Mouse (Mus musculus): ENCODE measurements around the gene Rufy4. TPM values are rescaled to one million over a fixed set of nuclear protein-coding genes. Genes with fewer than 3 reads are reported as not detected.
"Not testable (repeated sequence)": the region's sequence is repeated elsewhere in the genome, so short reads cannot be mapped to it uniquely, and the experiment has no call there.

Rufy4 gene
- total RNA-seq, 2 experiments from 2014 or later = 1.3 to 2.0 TPM

GRCm38 (mm10) chr1:74141781-74142180 lies 16.4 kb downstream of the Rufy4 start:
- DNase-seq (ENCODE audit: low spot score in 2 of 2) = no peak

- no peak for DNase-seq (ENCODE audit: low spot score in 2 of 2)
Observed at GRCm38 (mm10) chr1:74149106-74149885, 24.0 kb downstream of the Rufy4 start.

- no peak for DNase-seq (ENCODE audit: low spot score in 2 of 2)
Observed at GRCm38 (mm10) chr1:74150101-74150500, 24.8 kb downstream of the Rufy4 start.

- no peak for DNase-seq (ENCODE audit: low spot score in 2 of 2)
Observed at GRCm38 (mm10) chr1:74151091-74151490, 25.8 kb downstream of the Rufy4 start.

GRCm38 (mm10) chr1:74153461-74154184 lies 28.3 kb downstream of the Rufy4 start, which contains the start of gene Cxcr2:
Gene Cxcr2, plus strand, starts transcription at chr1:74153989.
- no peak for DNase-seq (ENCODE audit: low spot score in 2 of 2)

- no peak for DNase-seq (ENCODE audit: low spot score in 2 of 2)
Observed at GRCm38 (mm10) chr1:74155435-74156012, 30.2 kb downstream of the Rufy4 start.

GRCm38 (mm10) chr1:74156381-74156910 lies 31.1 kb downstream of the Rufy4 start:
- no peak for DNase-seq (ENCODE audit: low spot score in 2 of 2)

- not testable (repeated sequence) for DNase-seq (ENCODE audit: low spot score in 2 of 2)
Observed at GRCm38 (mm10) chr1:74159613-74160012, 34.3 kb downstream of the Rufy4 start.

DNA sequence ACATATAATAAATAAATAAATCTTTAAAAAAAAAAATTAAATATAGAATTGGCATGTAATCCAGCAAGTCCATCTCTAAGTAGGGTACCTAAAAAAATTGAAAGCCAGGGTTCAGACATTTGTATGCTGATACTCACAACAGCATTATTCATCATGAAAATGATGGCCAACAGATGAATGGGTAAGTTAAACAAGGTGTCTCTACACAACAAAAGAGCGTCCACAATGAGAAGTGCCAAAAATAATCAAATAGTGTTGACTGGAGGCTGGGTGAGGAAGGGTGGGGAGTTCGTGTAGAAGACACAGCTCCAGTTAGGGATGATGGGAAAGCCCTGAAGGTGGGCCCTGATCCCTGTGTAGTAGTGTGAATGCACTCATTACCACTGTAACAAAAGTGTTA lies 34.7 kb downstream of the Rufy4 start:
- no peak for DNase-seq (ENCODE audit: low spot score in 2 of 2)

DNA sequence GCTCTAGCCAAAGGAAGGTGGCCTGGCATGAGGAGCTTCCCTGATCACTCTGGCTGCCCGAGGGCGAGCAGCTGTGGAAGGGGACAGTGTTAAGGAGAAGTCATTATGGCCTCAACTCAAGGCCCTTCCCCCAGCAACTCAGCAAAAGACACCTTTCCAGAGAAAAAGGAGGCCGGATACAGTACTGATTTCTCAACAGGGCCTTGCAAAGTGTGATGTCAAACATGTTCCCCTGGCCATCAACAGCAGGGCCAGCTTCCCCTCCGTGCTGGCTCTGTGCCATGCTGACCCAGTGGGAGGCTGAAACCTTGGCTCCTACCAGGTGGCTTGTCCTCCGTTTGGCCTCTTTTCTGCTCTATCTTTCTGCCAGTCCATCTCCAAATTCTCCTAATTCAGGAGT lies 41.8 kb downstream of the Rufy4 start:
- DNase-seq (ENCODE audit: low spot score in 2 of 2) = no peak

GRCm38 (mm10) chr1:74169721-74170120 lies 44.4 kb downstream of the Rufy4 start:
- no peak for DNase-seq (ENCODE audit: low spot score in 2 of 2)

- DNase-seq (ENCODE audit: low spot score in 2 of 2) = no peak
Observed at GRCm38 (mm10) chr1:74172722-74173121, 47.4 kb downstream of the Rufy4 start.

DNA sequence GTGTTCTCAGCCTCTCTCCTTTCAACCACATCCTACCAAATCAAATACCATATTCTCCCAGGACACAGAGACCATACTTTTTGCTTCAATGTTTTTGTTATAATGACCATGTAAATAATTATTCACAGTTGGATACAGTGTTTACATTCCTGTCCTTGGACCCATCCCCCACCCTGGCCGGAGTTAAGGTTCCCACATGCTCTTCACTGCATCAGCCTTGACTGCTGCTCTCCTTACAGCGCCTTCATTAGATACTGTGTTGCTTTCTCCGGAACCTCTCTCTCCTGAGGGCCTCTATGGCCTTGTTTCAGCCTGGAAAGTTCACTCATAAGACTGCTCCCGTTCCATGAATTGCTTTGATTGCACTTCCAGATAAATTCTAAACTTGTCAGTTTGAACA lies 50.4 kb downstream of the Rufy4 start:
- DNase-seq (ENCODE audit: low spot score in 2 of 2) = no peak

- DNase-seq (ENCODE audit: low spot score in 2 of 2) = no peak
Observed at GRCm38 (mm10) chr1:74178618-74179017, 53.3 kb downstream of the Rufy4 start.

DNA sequence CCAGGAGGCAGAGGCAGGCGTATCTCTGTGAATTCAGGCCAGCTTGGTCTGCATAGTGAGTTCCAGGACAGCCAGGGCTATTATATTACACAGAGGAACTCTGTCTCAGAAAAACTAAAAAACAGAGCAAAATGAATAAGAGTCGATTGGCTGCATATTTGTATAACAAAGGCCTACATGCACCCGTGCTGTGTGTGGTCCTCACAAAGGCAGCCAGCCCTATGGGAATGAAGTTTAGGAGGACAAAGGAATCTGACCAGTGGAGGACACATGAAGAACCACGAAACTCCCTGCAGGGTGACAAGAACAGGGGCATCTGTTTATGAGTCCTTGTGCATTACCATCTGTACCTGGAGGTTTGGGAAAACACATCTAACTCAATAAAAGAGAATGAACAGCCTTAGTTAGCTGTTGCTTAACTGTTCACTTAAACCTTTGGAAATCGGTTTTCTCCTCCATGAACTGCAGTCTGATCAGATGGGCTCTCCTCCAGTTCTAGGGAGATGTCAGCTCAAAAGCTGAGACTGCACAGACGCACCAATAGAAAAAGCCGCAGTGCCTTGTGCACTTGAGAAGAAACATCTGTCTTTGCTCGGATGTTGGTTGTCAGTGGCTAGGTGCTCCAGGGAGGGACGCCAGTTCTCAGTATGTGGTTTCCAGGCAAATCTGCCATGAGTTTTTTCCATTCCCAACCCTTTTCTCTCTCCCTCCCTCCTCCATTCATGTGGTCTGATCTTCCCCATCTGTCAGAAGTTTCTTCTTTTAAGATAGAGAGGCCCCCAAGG lies 54.5 kb downstream of the Rufy4 start:
- no peak for DNase-seq (ENCODE audit: low spot score in 2 of 2)

- no peak for DNase-seq (ENCODE audit: low spot score in 2 of 2)
Observed at GRCm38 (mm10) chr1:74181462-74181861, 56.1 kb downstream of the Rufy4 start.

GRCm38 (mm10) chr1:74183006-74183405 lies 57.7 kb downstream of the Rufy4 start:
- DNase-seq (ENCODE audit: low spot score in 2 of 2) = no peak

- no peak for DNase-seq (ENCODE audit: low spot score in 2 of 2)
Observed at GRCm38 (mm10) chr1:74190471-74190870, 65.1 kb downstream of the Rufy4 start.

GRCm38 (mm10) chr1:74192711-74193110 lies 67.4 kb downstream of the Rufy4 start:
- no peak for DNase-seq (ENCODE audit: low spot score in 2 of 2)

DNA sequence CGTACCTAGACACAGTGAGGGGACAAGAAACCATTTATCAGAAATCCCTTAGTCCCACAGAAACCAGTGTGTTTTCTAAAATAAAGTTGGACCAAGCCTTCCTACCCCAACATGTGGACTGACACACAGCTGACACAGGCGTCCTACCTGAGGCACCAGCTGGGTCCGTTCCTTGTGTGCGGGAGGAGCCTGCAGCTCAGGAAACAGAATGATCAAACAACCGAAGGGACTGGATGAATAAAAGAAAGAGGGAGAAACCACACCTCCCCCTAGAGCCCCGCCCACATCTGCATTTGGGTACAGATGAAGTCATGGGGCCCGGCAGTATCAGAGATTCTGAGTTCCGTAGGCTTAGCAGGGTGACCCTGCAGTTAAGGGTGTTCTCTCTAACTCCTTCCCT lies 69.1 kb downstream of the Rufy4 start, which contains the start of gene Cxcr1:
Gene Cxcr1 (minus strand): TSS at position 187 of the 400 bp plus-strand sequence.
- no peak for DNase-seq (ENCODE audit: low spot score in 2 of 2)

DNA sequence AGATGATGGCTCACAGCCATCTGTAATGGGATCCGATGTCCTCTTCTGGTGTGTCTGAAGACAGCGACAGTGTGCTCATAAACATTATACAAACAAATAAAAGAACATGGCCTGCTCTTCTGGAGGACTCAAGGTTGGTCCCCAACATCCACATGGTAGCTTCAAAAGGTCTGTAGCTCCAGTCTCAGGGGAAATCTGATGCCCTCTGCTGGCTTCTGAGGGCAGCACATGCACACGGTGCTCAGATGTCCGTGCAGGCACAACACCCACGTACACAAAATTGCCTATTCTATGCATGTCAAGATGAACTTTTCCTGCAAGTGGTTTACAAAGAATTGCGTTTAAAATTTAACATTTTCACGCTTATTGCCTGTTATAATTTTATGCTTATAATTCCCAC lies 70.6 kb downstream of the Rufy4 start:
- no peak for DNase-seq (ENCODE audit: low spot score in 2 of 2)

All from adrenal gland, adult 18-20 months (tissue).